Mouse (Mus musculus) CH12.LX (cell line): ENCODE measurements around the gene Klhl8. TPM values are rescaled to one million over a fixed set of nuclear protein-coding genes. Genes with fewer than 3 reads are reported as not detected.

ENCODE experiments used
- DNase-seq: peaks from one replicate; pipeline ENCODE4 v3.0.0-alpha.2; 2013; ENCODE audit errors: extremely low read depth
- H3K27ac ChIP-seq: 2 replicates; pipeline ENCODE4 v1.5.1; 2012; ENCODE audit warnings: low read depth, mild to moderate bottlenecking, control low read depth, moderate library complexity; ENCODE audit not compliant: insufficient read depth
- H3K27me3 ChIP-seq: replicated peaks from 2 replicates; pipeline ENCODE3; 2012; ENCODE audit warnings: inconsistent platforms
- H3K36me3 ChIP-seq, 2 experiments: replicated peaks in 1 of 2; 2 replicates each; pipeline versions ENCODE3 to v1.6.1; 2012; ENCODE audit warnings: inconsistent platforms in 1 of 2, low read length in 1 of 2, mild to moderate bottlenecking in 1 of 2, mixed read lengths in 1 of 2, moderate library complexity in 1 of 2; ENCODE audit not compliant: control insufficient read depth in 1 of 2, insufficient read depth in 1 of 2
- H3K4me1 ChIP-seq, 2 experiments: 2 replicates each; pipeline ENCODE4 v1.6.1; 2012; ENCODE audit warnings: inconsistent platforms in 1 of 2, moderate library complexity in 1 of 2; ENCODE audit not compliant: insufficient read depth in 2 of 2, control insufficient read depth in 1 of 2
- H3K4me2 ChIP-seq: 2 replicates; pipeline ENCODE4 v1.6.1; 2012; ENCODE audit warnings: low read depth, mild to moderate bottlenecking, control low read depth; ENCODE audit not compliant: poor library complexity, insufficient read depth, severe bottlenecking
- H3K4me3 ChIP-seq, 3 experiments: fragments of 150-350 bp in 1 of 3; sonication (generic) in 1 of 3; replicated peaks in 1 of 3; 2 replicates each; pipeline versions ENCODE3 to v1.5.1; 2011 to 2012; ENCODE audit warnings: low read depth in 2 of 3, low read length in 2 of 3, mild to moderate bottlenecking in 2 of 3, moderate library complexity in 2 of 3, control low read depth in 1 of 3, improper control_type of control experiment in 1 of 3, inconsistent platforms in 1 of 3, mixed read lengths in 1 of 3; ENCODE audit not compliant: poor library complexity in 1 of 3
- H3K79me2 ChIP-seq: replicated peaks from 2 replicates; pipeline ENCODE4 v1.6.1; 2012; ENCODE audit warnings: mild to moderate bottlenecking, moderate library complexity; ENCODE audit not compliant: control insufficient read depth, poor library complexity, insufficient read depth, severe bottlenecking; ENCODE audit errors: extremely low read depth
- H3K9ac ChIP-seq: 2 replicates; pipeline ENCODE4 v1.6.1; 2012; ENCODE audit warnings: low read depth, mild to moderate bottlenecking, control low read depth, moderate library complexity; ENCODE audit not compliant: insufficient read depth
- H3K9me3 ChIP-seq: replicated peaks from 2 replicates; pipeline ENCODE3; 2012; ENCODE audit warnings: low read length, inconsistent platforms, mixed read lengths
- BHLHE40 ChIP-seq: IDR thresholded peaks from 2 replicates; pipeline ENCODE4 v1.6.1; 2011; ENCODE audit warnings: mild to moderate bottlenecking, low read depth, low read length, improper control_type of control experiment
- CHD1 ChIP-seq: IDR thresholded peaks from 2 replicates; pipeline ENCODE4 v1.6.1; 2012; ENCODE audit warnings: low read depth, low read length, improper control_type of control experiment, inconsistent platforms
- CHD2 ChIP-seq: IDR thresholded peaks from 2 replicates; pipeline ENCODE4 v1.6.1; 2011; ENCODE audit warnings: low read length, improper control_type of control experiment
- CTCF ChIP-seq, 2 experiments: IDR thresholded peaks in 1 of 2; conservative IDR thresholded peaks in 1 of 2; 2 replicates each; pipeline ENCODE4 v1.5.1; 2011 to 2012; ENCODE audit warnings: low read depth in 2 of 2, low read length in 2 of 2, improper control_type of control experiment in 1 of 2, inconsistent platforms in 1 of 2, mild to moderate bottlenecking in 1 of 2, moderate library complexity in 1 of 2
- E2F4 ChIP-seq: IDR thresholded peaks from 2 replicates; pipeline ENCODE4 v1.6.1; 2011; ENCODE audit warnings: low read depth, low read length, improper control_type of control experiment; ENCODE audit not compliant: insufficient replicate concordance
- ELF1 ChIP-seq: IDR thresholded peaks from 2 replicates; pipeline ENCODE4 v1.6.1; 2014; ENCODE audit warnings: low read depth, mild to moderate bottlenecking, inconsistent platforms, low read length, improper control_type of control experiment
- EP300 ChIP-seq: IDR thresholded peaks from 2 replicates; pipeline ENCODE4 v1.6.1; 2011; ENCODE audit warnings: low read length, improper control_type of control experiment
- ETS1 ChIP-seq: conservative IDR thresholded peaks from 2 replicates; pipeline ENCODE4 v1.6.1; 2012; ENCODE audit warnings: low read depth, mild to moderate bottlenecking, inconsistent platforms, low read length, improper control_type of control experiment, moderate library complexity
- GABPA ChIP-seq: IDR thresholded peaks from 2 replicates; pipeline ENCODE4 v1.6.1; 2012; ENCODE audit warnings: low read depth, low read length, improper control_type of control experiment, inconsistent platforms; ENCODE audit not compliant: insufficient replicate concordance
- HCFC1 ChIP-seq: IDR thresholded peaks from 2 replicates; pipeline ENCODE4 v1.6.1; 2012; ENCODE audit warnings: low read depth, mild to moderate bottlenecking, inconsistent platforms, low read length, improper control_type of control experiment
- IRF4 ChIP-seq: IDR thresholded peaks from 2 replicates; pipeline ENCODE4 v1.6.1; 2014; ENCODE audit warnings: low read depth, mild to moderate bottlenecking, inconsistent platforms, low read length, improper control_type of control experiment
- JUN ChIP-seq: IDR thresholded peaks from 2 replicates; pipeline ENCODE4 v1.6.1; 2011; ENCODE audit warnings: low read depth, mild to moderate bottlenecking, low read length, improper control_type of control experiment, moderate library complexity; ENCODE audit not compliant: insufficient read depth
- JUND ChIP-seq: conservative IDR thresholded peaks from 2 replicates; pipeline ENCODE4 v1.6.1; 2011; ENCODE audit warnings: low read depth, low read length, improper control_type of control experiment
- KAT2A ChIP-seq: IDR thresholded peaks from 2 replicates; pipeline ENCODE4 v1.6.1; 2012; ENCODE audit warnings: low read length, improper control_type of control experiment, inconsistent platforms; ENCODE audit not compliant: insufficient replicate concordance
- MAFK ChIP-seq: IDR thresholded peaks from 2 replicates; pipeline ENCODE4 v1.6.1; 2011; ENCODE audit warnings: low read length, improper control_type of control experiment; ENCODE audit not compliant: insufficient replicate concordance
- MAX ChIP-seq: IDR thresholded peaks from 2 replicates; pipeline ENCODE4 v1.6.1; 2011; ENCODE audit warnings: low read length, improper control_type of control experiment
- MAZ ChIP-seq: IDR thresholded peaks from 2 replicates; pipeline ENCODE4 v1.6.1; 2012; ENCODE audit warnings: low read depth, mild to moderate bottlenecking, inconsistent platforms, low read length, improper control_type of control experiment, moderate library complexity
- MEF2A ChIP-seq: IDR thresholded peaks from 2 replicates; pipeline ENCODE4 v1.6.1; 2014; ENCODE audit warnings: low read depth, mild to moderate bottlenecking, inconsistent platforms, low read length, improper control_type of control experiment, borderline replicate concordance
- MXI1 ChIP-seq: IDR thresholded peaks from 2 replicates; pipeline ENCODE4 v1.6.1; 2011; ENCODE audit warnings: mild to moderate bottlenecking, low read depth, low read length, improper control_type of control experiment
- MYC ChIP-seq: IDR thresholded peaks from 2 replicates; pipeline ENCODE4 v1.6.1; 2011; ENCODE audit warnings: low read depth, mild to moderate bottlenecking, improper control_type of control experiment, low read length
- NELFE ChIP-seq: IDR thresholded peaks from 2 replicates; pipeline ENCODE4 v1.6.1; 2011; ENCODE audit warnings: low read depth, low read length, improper control_type of control experiment
- NRF1 ChIP-seq: IDR thresholded peaks from 2 replicates; pipeline ENCODE4 v1.6.1; 2014; ENCODE audit warnings: low read depth, mild to moderate bottlenecking, inconsistent platforms, low read length, improper control_type of control experiment, moderate library complexity
- PAX5 ChIP-seq: IDR thresholded peaks from 2 replicates; pipeline ENCODE4 v1.6.1; 2012; ENCODE audit warnings: low read length, inconsistent platforms, mixed read lengths
- POLR2A ChIP-seq: IDR thresholded peaks from 2 replicates; pipeline ENCODE4 v1.6.1; 2011; ENCODE audit warnings: low read depth, mild to moderate bottlenecking, improper control_type of control experiment, low read length
- POLR2AphosphoS2 ChIP-seq: IDR thresholded peaks from 2 replicates; pipeline ENCODE4 v1.6.1; 2011; ENCODE audit warnings: low read depth, low read length, improper control_type of control experiment
- RAD21 ChIP-seq: IDR thresholded peaks from 2 replicates; pipeline ENCODE4 v1.6.1; 2011; ENCODE audit warnings: low read depth, mild to moderate bottlenecking, low read length, improper control_type of control experiment, moderate library complexity
- RCOR1 ChIP-seq: conservative IDR thresholded peaks from 2 replicates; pipeline ENCODE4 v1.6.1; 2012; ENCODE audit warnings: low read depth, mild to moderate bottlenecking, inconsistent platforms, low read length, improper control_type of control experiment
- SIN3A ChIP-seq: IDR thresholded peaks from 2 replicates; pipeline ENCODE4 v1.6.1; 2012; ENCODE audit warnings: low read length, improper control_type of control experiment, inconsistent platforms
- SMC3 ChIP-seq: IDR thresholded peaks from 2 replicates; pipeline ENCODE4 v1.6.1; 2011; ENCODE audit warnings: low read depth, low read length, improper control_type of control experiment
- TBP ChIP-seq: conservative IDR thresholded peaks from 2 replicates; pipeline ENCODE4 v1.6.1; 2011; ENCODE audit warnings: low read depth, low read length, improper control_type of control experiment
- TCF12 ChIP-seq: IDR thresholded peaks from 2 replicates; pipeline ENCODE4 v1.6.1; 2014; ENCODE audit warnings: low read depth, mild to moderate bottlenecking, inconsistent platforms, low read length, improper control_type of control experiment
- UBTF ChIP-seq: IDR thresholded peaks from 2 replicates; pipeline ENCODE4 v1.6.1; 2012; ENCODE audit warnings: low read depth, mild to moderate bottlenecking, inconsistent platforms, low read length, improper control_type of control experiment, moderate library complexity
- USF1 ChIP-seq: IDR thresholded peaks from 2 replicates; pipeline ENCODE4 v1.6.1; 2014; ENCODE audit warnings: low read depth, mild to moderate bottlenecking, inconsistent platforms, low read length, improper control_type of control experiment
- USF2 ChIP-seq: conservative IDR thresholded peaks from 2 replicates; pipeline ENCODE4 v1.6.1; 2011; ENCODE audit warnings: low read depth, low read length, improper control_type of control experiment
- ZC3H11A ChIP-seq: IDR thresholded peaks from 2 replicates; pipeline ENCODE4 v1.6.1; 2012; ENCODE audit warnings: low read depth, mild to moderate bottlenecking, inconsistent platforms, low read length, improper control_type of control experiment
- ZKSCAN1 ChIP-seq: IDR thresholded peaks from 2 replicates; pipeline ENCODE4 v1.6.1; 2012; ENCODE audit warnings: low read depth, inconsistent platforms, low read length, improper control_type of control experiment, borderline replicate concordance
- ZMIZ1 ChIP-seq: IDR thresholded peaks from 2 replicates; pipeline ENCODE4 v1.6.1; 2012; ENCODE audit warnings: low read depth, mild to moderate bottlenecking, inconsistent platforms, low read length, improper control_type of control experiment
- ZNF384 ChIP-seq: IDR thresholded peaks from 2 replicates; pipeline ENCODE4 v1.6.1; 2012; ENCODE audit warnings: low read depth, low read length, improper control_type of control experiment, inconsistent platforms
- dilution Hi-C: fragments of 300-500 bp; cut with MboI; formaldehyde crosslinking; loops from 2 replicates; pipeline ENCODE4 v1.14.3; 2020; ENCODE audit warnings: low sequenced_read_pairs; ENCODE audit not compliant: extremely low pct_unique_long_range_greater_than_20kb, extremely low pct_ligation_motif_present
- in situ Hi-C: fragments of 300-500 bp; cut with MboI; formaldehyde crosslinking; loops from 3 replicates; pipeline ENCODE4 v1.14.3; 2019; ENCODE audit warnings: low sequenced_read_pairs, low pct_ligation_motif_present, low pct_unique_long_range_greater_than_20kb, mixed read lengths
- polyA plus RNA-seq: library from polyadenylated mRNA; unstranded; fragments of >175 nt; gene quantifications from 2 replicates; pipeline ENCODE4 v1.2.1, GENCODE M21; 2012; ENCODE audit warnings: low read depth; ENCODE audit not compliant: insufficient read length
- total RNA-seq, 2 experiments: library from RNA; depleted of rRNA; stranded (reverse); fragments of 300-350 nt in 1 of 2; fragments of >200 nt in 1 of 2; gene quantifications; 2 replicates each; pipeline ENCODE4 v1.2.3; 2012 to 2014

Gene Klhl8
- 10.1 and 15.6 TPM in 2 replicates for total RNA-seq (2012; rRNA removed)
- 5.4 and 5.7 TPM in 2 replicates for total RNA-seq (2014; rRNA removed)
- 3.4 and 4.5 TPM in 2 replicates for polyA plus RNA-seq

- no peaks in the 10 kb centered on the region; the same call in 1 of the 2 replicates for H3K79me2 ChIP-seq
- peak; percentile 80 for DNase-seq
Observed at GRCm38 (mm10) chr5:103910748-103911409, at the start of gene Klhl8. Gene Klhl8, minus strand, starts transcription at chr5:103911259.

GRCm38 (mm10) chr5:103954638-103955037 is 43.6 kb upstream of the Klhl8 start:
- DNase-seq = no peak
- H3K27ac ChIP-seq = no peak overlapping the region
- no peaks in the 10 kb centered on the region for H3K9me3 ChIP-seq
- dilution Hi-C loops (no loop called here), in situ Hi-C loops (no loop called here)
- no peaks in the 10 kb centered on the region for H3K27me3 ChIP-seq
- no peaks in the 10 kb centered on the region for H3K79me2 ChIP-seq
- H3K4me3 ChIP-seq = no peak overlapping the region
- H3K9ac ChIP-seq = no peak overlapping the region
- no peak overlapping the region for H3K4me2 ChIP-seq
- peak; percentile 46 for TF ChIP-seq ZNF384
- TF ChIP-seq MEF2A = no peak
- TF ChIP-seq NRF1 = no peak
- no peak for TF ChIP-seq MAFK
- peak; percentile 61; the same call in 1 of the 2 replicates for TF ChIP-seq BHLHE40
- TF ChIP-seq RAD21 = no peak
- TF ChIP-seq GABPA = no peak
- no peaks in the 10 kb centered on the region for H3K36me3 ChIP-seq
- H3K4me1 ChIP-seq = no peaks in the 10 kb centered on the region

More at GRCm38 (mm10) chr5:103910748-103911409, at the start of gene Klhl8:
- Histone ChIP-seq H3K36me3 (no peaks in the 10 kb centered on the region), H3K27ac (no peak within 1 kb of the TSS), H3K9me3 (no peaks in the 10 kb centered on the region), H3K9ac (peak within 1 kb of the TSS; percentile 91), H3K4me1 (peaks cover 14 to 39% of the 10 kb centered on the region in 2 experiments), H3K4me2 (peak within 1 kb of the TSS; percentile 82), H3K27me3 (peaks cover 5% of the 10 kb centered on the region), H3K4me3 (peak within 1 kb of the TSS; percentile 75 to 97 (median 81))
- in situ Hi-C loops (no loop called here), dilution Hi-C loops (no loop called here)
- no peak for TF ChIP-seq RCOR1
- TF ChIP-seq ZMIZ1 = no peak
- TF ChIP-seq USF2 = no peak
- TF ChIP-seq SIN3A = peak; percentile 31; the same call in 1 of the 2 replicates
- no peak for TF ChIP-seq POLR2AphosphoS2
- TF ChIP-seq IRF4 = no peak
- TF ChIP-seq MAX = no peak; the same call in 1 of the 2 replicates
- no peak for TF ChIP-seq CHD2
- TF ChIP-seq BHLHE40 = peak; percentile 86
- TF ChIP-seq POLR2A = peak; percentile 49; the same call in 1 of the 2 replicates
- TF ChIP-seq NELFE = peak; percentile 57; the same call in 1 of the 2 replicates
- TF ChIP-seq CHD1 = 0 out of 2 replicates have a peak, but pooled peaks have one; percentile 4
- no peak for TF ChIP-seq TBP
- TF ChIP-seq MAFK = no peak
- peak; percentile 88 for TF ChIP-seq UBTF
- TF ChIP-seq JUND = no peak
- TF ChIP-seq EP300 = no peak
- no peak for TF ChIP-seq RAD21
- peak; percentile 30; the same call in 1 of the 2 replicates for TF ChIP-seq TCF12
- no peak; the same call in 1 of the 2 replicates for TF ChIP-seq ELF1
- no peak for TF ChIP-seq E2F4
- no peak for TF ChIP-seq MEF2A
- no peak for TF ChIP-seq CTCF (conservative IDR thresholded peaks at IDR 0.05 in 1 of 2, IDR thresholded peaks at IDR 0.05 in 1 of 2; ENCODE audit: low read depth in 2 of 2, low read length in 2 of 2)
- TF ChIP-seq MYC = no peak
- TF ChIP-seq ZKSCAN1 = no peak
- no peak for TF ChIP-seq JUN
- TF ChIP-seq PAX5 = no peak
- TF ChIP-seq ZNF384 = no peak
- TF ChIP-seq GABPA = no peak; the same call in 1 of the 2 replicates
- no peak for TF ChIP-seq SMC3
- TF ChIP-seq ZC3H11A = no peak
- peak; percentile 90 for TF ChIP-seq HCFC1
- TF ChIP-seq ETS1 = no peak
- TF ChIP-seq MAZ = peak; percentile 50
- peak; percentile 63; the same call in 1 of the 2 replicates for TF ChIP-seq NRF1
- peak; percentile 72; the same call in 1 of the 2 replicates for TF ChIP-seq MXI1
- TF ChIP-seq KAT2A = peak; percentile 74; the same call in 1 of the 2 replicates
- peak; percentile 20; the same call in 1 of the 2 replicates for TF ChIP-seq USF1
